Mouse (Mus musculus): ENCODE data around the gene 1190002N15Rik.

Gene 1190002N15Rik

DNA sequence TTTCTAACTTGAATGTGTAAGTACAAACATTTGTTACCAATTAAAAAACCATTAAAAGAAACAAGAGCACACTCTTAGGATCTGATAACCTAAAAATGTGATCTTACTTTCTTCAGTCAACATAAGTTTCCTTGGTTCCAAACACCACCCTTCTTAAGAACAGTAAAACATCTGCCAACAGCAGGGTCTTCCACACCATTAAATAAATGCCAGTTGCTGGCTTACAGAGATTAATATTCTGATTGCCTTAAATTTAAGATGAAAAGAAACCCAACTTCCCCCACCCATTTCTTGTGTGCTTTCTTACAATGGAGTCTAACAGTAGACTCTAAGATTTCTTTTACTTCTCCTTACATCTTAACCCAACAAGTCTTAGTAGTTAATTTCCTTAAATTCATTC lies 7.9 kb downstream of the 1190002N15Rik start:
- no peak for DNase-seq (ENCODE audit: inconsistent ontology term)

DNA sequence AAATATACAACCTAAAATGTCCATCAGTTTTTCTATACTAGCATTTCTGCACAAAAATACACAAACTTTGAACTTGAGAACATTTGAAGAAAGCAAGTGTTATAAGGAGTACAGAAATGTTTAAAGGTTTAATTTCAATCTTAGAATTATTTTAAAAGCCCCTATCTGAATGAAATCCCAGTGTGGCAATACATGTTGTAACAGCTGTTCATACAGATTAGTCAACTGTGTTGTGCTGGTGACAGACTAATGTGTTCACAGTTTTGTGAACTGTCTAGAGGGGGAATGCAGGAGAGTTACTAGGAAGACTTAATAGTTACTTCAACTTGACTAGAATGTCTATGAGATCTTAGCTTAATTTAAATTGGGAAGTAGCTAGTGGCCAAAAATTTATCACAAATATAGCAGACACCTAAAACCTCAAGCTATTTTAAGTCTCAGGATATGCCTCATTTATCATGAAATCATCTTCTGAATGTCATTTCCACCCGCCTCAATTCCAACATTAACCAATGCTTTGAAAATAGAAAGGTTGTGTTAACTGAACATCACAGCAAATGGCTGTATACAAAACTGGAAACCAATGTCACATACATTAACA lies 8.6 kb downstream of the 1190002N15Rik start:
- no peak for DNase-seq (ENCODE audit: inconsistent ontology term)

DNA sequence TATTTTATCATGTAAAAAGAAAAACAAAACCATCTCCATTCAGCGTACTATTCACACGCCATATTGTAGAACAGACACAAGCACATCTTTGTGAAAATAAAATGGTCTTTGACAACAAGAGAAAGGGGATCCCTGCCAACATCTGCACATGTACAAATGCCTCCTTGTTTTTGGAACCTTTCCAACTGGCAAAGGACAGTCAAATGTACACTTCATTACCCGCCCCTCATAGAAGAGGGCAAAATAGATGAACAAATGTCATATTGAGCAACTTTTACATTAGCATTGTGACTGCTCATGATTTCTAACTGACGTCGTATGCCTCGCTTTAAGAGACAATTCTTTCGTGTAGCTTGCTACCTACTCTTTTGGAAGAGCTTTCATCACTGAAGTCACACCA lies 11.4 kb downstream of the 1190002N15Rik start:
- DNase-seq (ENCODE audit: inconsistent ontology term) = peak; percentile 71

DNA sequence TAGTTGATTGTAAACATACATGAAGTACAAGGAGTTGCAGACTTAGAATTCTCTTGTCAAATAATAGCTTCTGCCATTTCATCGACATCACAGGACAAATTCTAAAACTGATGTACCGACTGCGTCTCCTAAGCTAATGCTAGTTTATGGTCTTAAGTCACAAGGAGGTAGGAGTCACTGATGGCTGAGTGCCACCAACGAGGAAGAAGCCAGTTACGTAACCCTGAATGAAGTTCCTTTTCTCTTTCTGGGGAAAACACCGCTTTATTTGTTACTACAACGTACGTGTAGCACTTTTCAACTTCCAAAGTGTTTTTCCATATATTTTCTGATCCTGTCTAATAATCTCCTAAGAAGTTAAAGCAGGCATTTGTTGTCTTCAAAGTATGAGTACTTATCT lies 25.6 kb downstream of the 1190002N15Rik start:
- DNase-seq (ENCODE audit: inconsistent ontology term) = no peak

DNA sequence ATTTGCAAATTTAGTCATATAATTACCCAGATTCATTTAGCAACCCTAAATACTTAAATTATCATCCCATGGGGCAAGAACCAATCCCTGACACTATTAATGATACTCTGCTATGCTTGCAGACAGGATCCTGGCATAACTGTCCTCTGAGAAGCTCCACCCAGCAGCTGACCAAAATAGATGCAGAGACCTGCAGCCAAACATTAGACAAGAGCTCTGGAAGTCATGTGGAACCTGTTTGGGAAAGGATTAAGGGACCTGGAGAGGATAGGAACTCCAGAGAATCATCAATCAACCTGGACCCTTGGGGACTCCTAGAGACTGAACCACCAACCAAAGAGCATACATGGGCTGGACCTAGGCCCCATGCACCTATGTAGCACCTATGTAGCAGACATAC lies 26.7 kb downstream of the 1190002N15Rik start:
- DNase-seq (ENCODE audit: inconsistent ontology term) = no peak

DNA sequence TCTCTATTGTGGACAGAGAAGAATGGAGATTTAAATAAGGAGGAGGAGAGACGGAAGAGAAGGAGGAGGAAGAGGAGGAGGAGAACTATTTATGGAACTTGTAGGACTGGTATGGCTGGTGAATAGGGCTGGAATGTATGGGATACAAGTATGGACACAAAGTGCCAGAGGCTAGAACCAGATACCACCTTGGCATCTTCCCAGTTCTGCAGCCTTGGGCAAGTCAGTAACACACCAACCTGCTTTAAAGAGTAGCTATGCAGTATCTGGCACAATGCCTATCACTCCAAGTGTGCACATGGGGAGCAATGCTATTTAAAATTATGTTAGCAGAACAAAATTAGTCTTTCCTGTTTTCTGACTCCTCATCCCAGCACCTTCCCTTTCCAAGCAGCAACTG lies 30.9 kb downstream of the 1190002N15Rik start:
- DNase-seq (ENCODE audit: inconsistent ontology term) = no peak

DNA sequence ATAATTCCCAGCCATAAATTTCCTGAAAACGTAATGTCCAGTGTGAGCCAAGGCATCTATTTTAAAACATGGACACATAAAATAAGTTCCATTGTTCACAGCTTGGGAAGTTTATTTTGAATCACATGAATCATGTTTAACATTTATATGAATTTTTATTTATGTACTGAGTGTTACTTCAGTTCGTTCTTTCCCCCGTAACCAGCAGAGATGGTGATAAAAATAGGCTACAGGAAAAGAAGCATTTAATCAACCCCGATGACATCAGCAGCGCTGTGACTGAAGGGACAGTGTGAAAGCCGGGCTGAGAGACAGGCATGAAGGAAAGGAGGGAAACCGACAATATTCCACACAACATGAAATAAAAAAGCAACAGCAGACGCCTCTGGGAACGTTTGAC lies 46.4 kb downstream of the 1190002N15Rik start:
- no peak for DNase-seq (ENCODE audit: inconsistent ontology term)

DNA sequence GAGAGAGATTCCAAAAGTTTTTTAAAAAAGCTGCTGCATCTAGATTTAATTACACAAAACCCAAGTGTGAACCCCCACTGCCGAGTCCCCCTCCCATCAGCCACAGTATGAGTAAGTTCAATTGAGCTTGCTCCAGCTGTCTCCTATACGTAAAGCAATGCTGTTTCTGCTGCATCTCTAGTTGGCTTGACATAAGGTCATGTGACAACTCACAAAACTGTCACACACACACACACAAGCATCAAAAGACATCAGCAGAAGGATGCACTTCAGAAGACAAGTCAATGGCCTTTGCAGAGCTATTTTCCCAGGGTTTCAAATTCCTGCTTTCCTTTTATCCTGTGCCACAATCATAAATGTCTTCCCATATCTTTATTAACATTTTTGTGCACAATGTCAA lies 49.9 kb downstream of the 1190002N15Rik start:
- DNase-seq (ENCODE audit: inconsistent ontology term) = no peak

DNA sequence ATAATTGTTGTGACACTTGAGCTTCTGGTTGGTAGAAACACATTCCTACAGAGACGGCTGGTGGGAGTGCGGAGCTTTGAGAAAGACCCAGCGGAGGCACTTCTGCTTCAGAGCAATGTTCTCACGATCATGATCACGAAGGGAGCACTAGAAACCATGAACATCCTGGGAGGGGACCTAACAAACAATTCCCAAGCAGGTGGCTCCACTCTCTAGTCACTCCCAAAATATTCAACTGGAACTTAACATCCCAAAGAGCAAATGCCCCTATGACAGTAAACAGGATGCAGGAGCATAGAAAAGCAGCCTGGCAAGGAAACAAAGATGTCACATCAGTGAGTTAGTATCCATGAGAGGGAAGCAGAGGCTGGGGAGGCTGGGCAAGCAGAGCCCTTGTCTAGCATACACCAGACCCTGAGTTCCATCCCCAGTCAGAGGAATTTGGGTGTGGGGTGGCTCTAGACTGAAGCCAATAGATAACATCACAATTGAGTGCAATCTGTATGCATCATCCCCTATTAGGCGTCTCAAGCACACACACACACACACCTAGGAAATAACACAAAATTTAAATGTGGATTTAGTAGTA lies 54.5 kb downstream of the 1190002N15Rik start:
- DNase-seq (ENCODE audit: inconsistent ontology term) = peak; percentile 73

DNA sequence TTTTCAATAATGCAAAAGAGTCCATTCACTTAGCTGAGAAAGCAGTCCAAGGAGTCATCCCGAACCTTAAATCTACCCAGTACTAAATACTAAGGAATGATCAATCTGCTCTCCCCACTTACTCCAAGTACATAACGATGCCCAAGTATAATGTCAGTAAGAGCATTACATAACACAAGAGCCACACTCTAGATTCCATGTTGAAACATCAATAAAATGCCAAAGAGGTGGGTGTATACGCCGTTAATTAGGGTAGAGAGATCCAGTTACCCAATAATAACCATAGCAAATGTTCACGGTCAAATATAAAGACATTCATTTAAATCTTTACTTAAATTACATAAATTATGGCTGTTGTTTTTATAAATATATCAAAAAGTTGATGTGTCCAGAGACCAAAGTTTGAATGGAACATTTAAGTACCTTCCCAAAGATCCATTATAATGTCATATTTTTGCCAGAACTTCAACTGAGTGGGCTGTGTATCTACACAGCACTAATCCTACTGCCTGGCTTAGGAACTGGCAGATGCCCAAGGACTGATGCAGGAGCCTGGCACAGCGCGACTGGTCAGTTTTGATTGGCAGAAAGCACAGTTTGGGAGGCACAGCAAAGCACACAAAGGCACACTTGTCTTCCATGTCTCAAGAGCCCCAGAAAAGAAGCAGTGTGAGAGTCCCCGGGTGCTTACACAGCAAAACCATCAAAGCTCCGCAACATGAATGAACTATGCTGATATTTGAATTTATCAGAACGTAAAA lies 55.5 kb downstream of the 1190002N15Rik start:
- DNase-seq (ENCODE audit: inconsistent ontology term) = peak; percentile 92

DNA sequence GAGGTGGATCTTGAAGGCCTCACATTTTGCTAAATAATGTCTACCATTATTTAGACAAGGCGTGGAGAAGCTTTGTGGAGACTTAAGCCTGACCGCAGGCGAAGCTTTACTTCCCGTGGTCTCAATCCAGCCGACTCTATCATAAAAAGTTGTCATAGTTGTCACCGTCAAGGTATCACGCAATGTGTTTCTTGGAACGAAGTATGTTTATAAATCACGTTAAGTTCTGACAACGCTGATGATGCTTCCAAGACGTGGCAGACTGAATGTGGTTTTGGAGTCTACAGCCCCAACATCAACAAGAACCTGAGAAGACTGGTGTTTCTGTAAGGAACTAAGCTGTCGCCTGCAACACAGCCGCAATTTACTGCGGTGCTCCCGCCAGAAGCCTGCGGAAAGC lies 56.8 kb downstream of the 1190002N15Rik start:
- DNase-seq (ENCODE audit: inconsistent ontology term) = no peak

DNA sequence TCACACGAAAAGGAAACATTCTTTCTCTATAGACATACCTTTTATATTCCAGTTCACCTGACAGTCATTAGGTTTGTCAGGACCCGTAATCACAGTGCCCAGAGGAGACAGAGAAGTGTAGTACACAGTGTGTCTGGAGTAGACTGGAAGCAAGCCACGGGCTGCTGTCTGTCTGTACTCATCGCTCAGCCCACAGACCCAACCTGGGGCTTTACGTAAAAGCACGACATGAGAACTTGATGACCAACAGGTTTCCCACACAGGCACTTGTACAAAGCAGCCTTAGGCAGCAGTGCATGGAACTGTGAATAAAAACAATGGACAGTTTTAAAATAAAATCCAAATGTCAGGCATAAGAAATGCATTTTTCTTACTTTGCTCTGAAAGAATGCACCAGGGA lies 58.5 kb downstream of the 1190002N15Rik start:
- DNase-seq (ENCODE audit: inconsistent ontology term) = no peak

DNA sequence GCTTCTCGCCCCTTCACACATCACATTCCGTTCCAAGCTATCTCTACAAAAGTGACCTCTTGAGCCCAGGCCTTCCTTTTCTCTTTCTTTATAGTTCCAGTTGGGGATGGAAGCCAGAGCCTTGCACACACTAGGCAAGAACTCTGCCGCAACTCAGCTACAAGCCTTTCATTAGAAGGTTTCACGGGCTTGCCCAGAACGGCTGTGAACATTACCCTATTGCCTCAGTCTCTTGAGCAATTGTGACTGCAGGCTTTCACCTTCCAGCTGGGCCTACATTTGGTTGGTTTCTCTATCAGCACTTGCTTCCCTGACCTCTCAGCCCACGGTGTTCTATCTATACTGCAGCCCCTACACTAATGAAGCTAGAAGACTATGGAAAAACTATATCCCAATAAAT lies 58.9 kb downstream of the 1190002N15Rik start:
- DNase-seq (ENCODE audit: inconsistent ontology term) = no peak

DNA sequence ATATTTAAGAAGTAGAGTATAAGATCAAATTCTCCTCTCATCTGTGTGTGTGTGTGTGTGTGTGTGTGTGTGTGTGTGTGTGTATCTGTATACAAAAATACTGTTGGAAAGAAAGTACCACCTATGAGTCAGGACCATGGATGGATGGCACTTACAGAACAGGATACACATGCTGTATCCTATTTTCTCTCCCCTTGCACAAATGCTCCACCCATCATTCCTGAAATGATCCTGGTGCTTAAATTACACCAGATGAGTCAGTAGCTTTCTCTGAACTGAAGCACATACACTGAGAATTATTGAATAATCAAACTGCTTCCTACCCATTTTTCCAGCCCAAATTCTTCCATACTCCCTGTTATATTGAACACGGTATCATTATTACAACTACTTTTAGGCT lies 61.9 kb downstream of the 1190002N15Rik start:
- no peak for DNase-seq (ENCODE audit: inconsistent ontology term)

DNA sequence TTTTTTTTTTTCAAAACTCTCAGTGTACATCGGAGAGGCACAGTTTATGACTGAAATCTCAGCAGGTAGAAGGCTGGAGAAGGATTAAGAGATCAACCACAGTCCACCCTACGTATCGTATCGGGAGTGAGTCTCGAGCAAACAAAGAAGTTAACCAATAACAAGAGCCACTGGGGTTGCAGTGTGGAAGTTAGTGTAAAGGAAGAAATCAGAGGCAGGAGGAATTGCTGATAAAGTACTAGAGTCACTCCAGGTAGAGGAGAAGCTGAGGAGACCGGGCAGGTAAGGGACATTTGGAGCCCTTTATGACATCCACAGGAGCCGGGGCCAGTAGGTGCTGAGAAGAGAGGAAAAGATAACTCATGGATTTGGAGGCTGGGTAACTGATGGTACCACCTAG lies 64.0 kb downstream of the 1190002N15Rik start:
- DNase-seq (ENCODE audit: inconsistent ontology term) = no peak

DNA sequence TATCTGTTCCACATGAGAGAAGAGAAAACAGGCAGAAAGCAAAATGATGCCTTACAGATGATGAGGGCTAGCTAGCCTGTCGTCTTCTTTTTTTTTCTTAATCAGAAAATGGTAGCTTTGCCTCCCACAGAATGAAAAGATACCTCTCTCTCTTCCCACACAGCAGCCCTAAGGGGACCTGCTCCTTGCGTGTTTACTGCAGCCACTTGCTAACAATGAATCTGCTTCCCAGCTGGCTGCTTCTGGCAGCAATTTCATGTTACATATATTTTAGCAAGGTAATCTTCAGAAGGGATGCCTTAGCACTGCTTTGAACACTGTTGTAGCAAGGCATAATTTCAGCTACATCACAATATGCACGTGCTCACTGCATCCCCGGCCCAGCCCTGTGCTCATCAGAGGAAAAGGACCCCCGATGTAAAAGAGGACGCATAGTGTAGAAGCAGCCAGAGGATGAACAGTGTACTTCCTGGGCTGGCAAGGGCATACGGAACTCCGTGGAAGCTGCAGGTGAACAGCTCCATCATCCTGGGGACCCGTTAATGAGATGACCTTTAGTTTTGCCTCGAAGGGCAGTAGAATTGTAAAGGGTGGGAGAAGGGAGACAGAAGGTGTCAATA lies 64.8 kb downstream of the 1190002N15Rik start:
- no peak for DNase-seq (ENCODE audit: inconsistent ontology term)

DNA sequence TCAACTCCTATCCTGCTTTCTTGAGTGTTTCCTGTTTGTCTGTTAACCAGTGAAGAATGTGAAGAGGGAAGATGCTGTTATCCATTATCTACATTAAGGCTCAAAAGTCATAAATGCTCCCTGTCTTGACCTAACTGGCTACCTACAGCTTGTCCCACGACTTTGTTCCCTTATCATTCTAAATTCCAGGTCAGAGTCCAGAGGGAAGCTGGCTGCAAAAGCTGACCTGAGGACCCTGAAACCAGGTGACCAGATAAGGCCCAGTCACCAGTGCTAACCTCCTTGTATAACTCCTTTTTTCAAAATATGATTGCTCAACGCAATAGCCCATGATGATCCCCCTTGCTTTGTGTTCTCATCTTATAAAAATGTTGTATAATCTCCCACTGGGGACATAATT lies 66.4 kb downstream of the 1190002N15Rik start:
- DNase-seq (ENCODE audit: inconsistent ontology term) = no peak

Data from Muller cell, postnatal 12 days (primary cell).